Mouse (Mus musculus): ENCODE results near the gene Gm10666. TPM values are rescaled to one million over a fixed set of nuclear protein-coding genes. Genes with fewer than 3 reads are reported as not detected.
"Not testable (repeated sequence)": the region's sequence is repeated elsewhere in the genome, so short reads cannot be mapped to it uniquely, and the experiment has no call there.

The Gm10666 gene
- polyA plus RNA-seq (2014; fragmentation: Nextera tagmentation; extraction: Ambion mirVana) = not detected in 2 replicates

GRCm38 (mm10) chr7:22134641-22135040 lies at the start of gene Gm10666:
Gene Gm10666, minus strand, starts transcription at chr7:22134741.
- WGBS = no CpG with 5 or more reads among the region's 5 CpGs

GRCm38 (mm10) chr7:22163935-22164334 lies 29.4 kb upstream of the Gm10666 start, which contains the start of gene Vmn1r142:
Gene Vmn1r142, minus strand, starts transcription at chr7:22164035.
- H3K27ac ChIP-seq (ENCODE audit: low read depth, low read length); H3K36me3 ChIP-seq (ENCODE audit: control insufficient read depth, insufficient read depth, low read length); ATAC-seq (ENCODE audit: low FRiP score, low TSS enrichment); H3K4me1 ChIP-seq (ENCODE audit: control insufficient read depth, insufficient read depth, low read length); H3K4me2 ChIP-seq (replicated peaks; ENCODE audit: low read depth, low read length); H3K4me3 ChIP-seq (ENCODE audit: low read length); H3K27me3 ChIP-seq (ENCODE audit: control insufficient read depth, insufficient read depth, low read length); H3K9me3 ChIP-seq (ENCODE audit: control insufficient read depth, low read length); H3K9ac ChIP-seq (ENCODE audit: low read depth, low read length): not testable (repeated sequence)
- no CpG with 5 or more reads among the region's 3 CpGs for WGBS

More at GRCm38 (mm10) chr7:22134641-22135040, at the start of gene Gm10666:
- H3K4me3 ChIP-seq (ENCODE audit: low read length); H3K9ac ChIP-seq (ENCODE audit: low read depth, low read length); ATAC-seq (ENCODE audit: low FRiP score, low TSS enrichment); H3K36me3 ChIP-seq (ENCODE audit: control insufficient read depth, insufficient read depth, low read length); H3K27ac ChIP-seq (ENCODE audit: low read depth, low read length); H3K9me3 ChIP-seq (ENCODE audit: control insufficient read depth, low read length); H3K4me1 ChIP-seq (ENCODE audit: control insufficient read depth, insufficient read depth, low read length); H3K4me2 ChIP-seq (replicated peaks; ENCODE audit: low read depth, low read length); H3K27me3 ChIP-seq (ENCODE audit: control insufficient read depth, insufficient read depth, low read length): not testable (repeated sequence)

- H3K9ac ChIP-seq (ENCODE audit: low read depth, low read length); H3K4me3 ChIP-seq (ENCODE audit: low read length); H3K4me2 ChIP-seq (replicated peaks; ENCODE audit: low read depth, low read length); ATAC-seq (ENCODE audit: low FRiP score, low TSS enrichment); H3K4me1 ChIP-seq (ENCODE audit: control insufficient read depth, insufficient read depth, low read length); H3K27me3 ChIP-seq (ENCODE audit: control insufficient read depth, insufficient read depth, low read length); H3K27ac ChIP-seq (ENCODE audit: low read depth, low read length); H3K9me3 ChIP-seq (ENCODE audit: control insufficient read depth, low read length); H3K36me3 ChIP-seq (ENCODE audit: control insufficient read depth, insufficient read depth, low read length): not testable (repeated sequence)
- no CpG with 5 or more reads among the region's 2 CpGs for WGBS
Measured at GRCm38 (mm10) chr7:22118145-22118544, 16.4 kb downstream of the Gm10666 start, which contains the start of gene Gm16451. Gene Gm16451, minus strand, starts transcription at chr7:22118245.

Other genes starting within 250 kb of the Gm10666 start
- not detected in 2 replicates for gene Gm5891, start 213.4 kb downstream of the Gm10666 start, polyA plus RNA-seq (2014; fragmentation: Nextera tagmentation; extraction: Ambion mirVana)
- gene Vmn1r137, start 140.2 kb downstream of the Gm10666 start, polyA plus RNA-seq (2014; fragmentation: Nextera tagmentation; extraction: Ambion mirVana) = not detected in 2 replicates
- not detected in 2 replicates for gene Vmn1r138, start 105.8 kb downstream of the Gm10666 start, polyA plus RNA-seq (2014; fragmentation: Nextera tagmentation; extraction: Ambion mirVana)
- gene Gm6176, start 78.4 kb downstream of the Gm10666 start, polyA plus RNA-seq (2014; fragmentation: Nextera tagmentation; extraction: Ambion mirVana) = not detected in 2 replicates
- gene Vmn1r139, start 65.7 kb downstream of the Gm10666 start, polyA plus RNA-seq (2014; fragmentation: Nextera tagmentation; extraction: Ambion mirVana) = not detected in 2 replicates
- gene Gm16451, start 16.5 kb downstream of the Gm10666 start, polyA plus RNA-seq (2014; fragmentation: Nextera tagmentation; extraction: Ambion mirVana) = not detected in 2 replicates
- gene Vmn1r142, start 29.3 kb upstream of the Gm10666 start, polyA plus RNA-seq (2014; fragmentation: Nextera tagmentation; extraction: Ambion mirVana) = not detected in 2 replicates
- not detected in 2 replicates for gene Vmn1r143, start 54.6 kb upstream of the Gm10666 start, polyA plus RNA-seq (2014; fragmentation: Nextera tagmentation; extraction: Ambion mirVana)
- gene Gm8653, start 66.5 kb upstream of the Gm10666 start, polyA plus RNA-seq (2014; fragmentation: Nextera tagmentation; extraction: Ambion mirVana) = not detected in 2 replicates
- gene Gm8453, start 94.7 kb upstream of the Gm10666 start, polyA plus RNA-seq (2014; fragmentation: Nextera tagmentation; extraction: Ambion mirVana) = not detected in 2 replicates
- gene Gm4187, start 195.0 kb upstream of the Gm10666 start, polyA plus RNA-seq (2014; fragmentation: Nextera tagmentation; extraction: Ambion mirVana) = not detected in 2 replicates
- gene Gm8660, start 236.3 kb upstream of the Gm10666 start, polyA plus RNA-seq (2014; fragmentation: Nextera tagmentation; extraction: Ambion mirVana) = not detected in 2 replicates